Mouse (Mus musculus) heart, embryonic 15.5 days (tissue): Measurements from ENCODE around the gene Gh. TPM values are rescaled to one million over a fixed set of nuclear protein-coding genes. Genes with fewer than 3 reads are reported as not detected.

Experiments
- ATAC-seq: fragments of 200-750 bp; cut with Nextera tagmentation; replicated peaks from 2 replicates; pipeline ENCODE4 v1.8.0; 2017; ENCODE audit warnings: low read depth, moderate TSS enrichment; ENCODE audit not compliant: insufficient number of reproducible peaks, insufficient read depth, low FRiP score
- H3K27ac ChIP-seq: fragments of 300-500 bp; sonication (generic); 2 replicates; pipeline ENCODE4 v1.5.1; 2015; ENCODE audit warnings: mild to moderate bottlenecking, inconsistent platforms
- H3K27me3 ChIP-seq: fragments of 300-500 bp; sonication (generic); 2 replicates; pipeline ENCODE4 v1.6.1; 2015; ENCODE audit warnings: inconsistent platforms
- H3K36me3 ChIP-seq: fragments of 300-500 bp; sonication (generic); 2 replicates; pipeline ENCODE4 v1.6.1; 2015; ENCODE audit warnings: mild to moderate bottlenecking, inconsistent platforms
- H3K4me1 ChIP-seq: fragments of 300-500 bp; sonication (generic); replicated peaks from 2 replicates; pipeline ENCODE4 v1.6.1; 2015; ENCODE audit warnings: inconsistent platforms
- H3K4me2 ChIP-seq: fragments of 300-500 bp; sonication (generic); 2 replicates; pipeline ENCODE4 v1.6.1; 2015; ENCODE audit warnings: inconsistent platforms, mild to moderate bottlenecking, moderate library complexity
- H3K4me3 ChIP-seq: fragments of 300-500 bp; sonication (generic); 2 replicates; pipeline ENCODE4 v1.5.1; 2015; ENCODE audit warnings: mild to moderate bottlenecking, inconsistent platforms
- H3K9ac ChIP-seq: fragments of 300-500 bp; sonication (generic); 2 replicates; pipeline ENCODE4 v1.6.1; 2015; ENCODE audit warnings: mild to moderate bottlenecking, inconsistent platforms
- H3K9me3 ChIP-seq: fragments of 300-500 bp; sonication (generic); replicated peaks from 2 replicates; pipeline ENCODE4 v1.6.1; 2016; ENCODE audit warnings: inconsistent platforms
- WGBS: fragments of 180-500 bp; shearing (Covaris S2); methylation state at CpG from one replicate; pipeline ENCODE4 v1.1.7; 2015; ENCODE audit warnings: mixed read lengths; 5-methylcytosine and 5-hydroxymethylcytosine counted together
- polyA plus RNA-seq: library from polyadenylated mRNA; unstranded; fragments of >200 nt; fragmentation: Nextera tagmentation; extraction: Ambion mirVana; gene quantifications from 2 replicates; pipeline ENCODE4 v1.2.1, GENCODE M21; 2015

The Gh gene
- polyA plus RNA-seq, 1 experiment from 2014 or later = not detected

DNA sequence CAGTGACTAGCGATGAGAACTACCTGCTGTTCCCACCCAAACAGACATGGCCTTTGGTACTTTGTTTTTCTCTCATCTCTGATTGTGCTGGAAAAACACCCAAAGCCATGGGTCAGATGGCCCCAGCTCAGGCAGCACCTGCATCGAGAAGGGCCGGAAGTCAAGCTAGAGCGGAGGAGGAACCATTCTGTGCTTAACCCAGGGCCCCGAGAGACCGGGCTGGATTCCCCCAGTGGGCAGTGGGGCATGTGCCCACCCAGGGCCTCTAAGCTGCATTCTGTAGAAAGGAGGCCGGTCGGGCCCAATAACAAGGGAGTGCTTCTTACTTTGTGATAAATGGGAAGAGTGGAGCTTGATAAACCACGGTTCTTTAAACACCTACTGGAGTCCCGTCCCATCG is 6.5 kb upstream of the Gh start:
- Histone ChIP-seq H3K4me1 (no peaks in the 10 kb centered on the region), H3K27ac (no peak overlapping the region), H3K9ac (no peak overlapping the region), H3K36me3 (no peaks in the 10 kb centered on the region), H3K4me2 (no peak overlapping the region), H3K9me3 (no peaks in the 10 kb centered on the region), H3K4me3 (no peak overlapping the region), H3K27me3 (no peaks in the 10 kb centered on the region)
- WGBS = 74% methylated on average over 11 of the region's 11 CpGs
- no peak for ATAC-seq

DNA sequence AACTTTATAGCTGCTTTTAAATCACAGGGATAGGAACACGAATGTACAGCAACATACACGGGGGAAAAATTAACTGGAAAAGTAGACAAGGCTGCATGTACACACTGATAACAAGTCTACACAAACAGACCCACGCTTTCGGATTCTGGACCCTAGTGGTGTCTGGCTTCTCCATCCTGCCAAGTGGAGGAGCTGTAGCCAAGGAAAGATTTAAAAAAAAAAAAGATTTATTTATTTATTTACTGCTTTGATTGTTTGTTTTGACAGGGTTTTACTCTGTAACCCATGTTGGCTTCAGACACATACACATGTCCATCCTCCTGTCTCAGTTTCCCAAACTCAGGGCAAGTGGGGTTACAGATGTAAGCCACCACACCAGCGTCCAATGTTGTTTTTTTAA is 5.8 kb upstream of the Gh start:
- H3K27ac ChIP-seq = no peak overlapping the region

DNA sequence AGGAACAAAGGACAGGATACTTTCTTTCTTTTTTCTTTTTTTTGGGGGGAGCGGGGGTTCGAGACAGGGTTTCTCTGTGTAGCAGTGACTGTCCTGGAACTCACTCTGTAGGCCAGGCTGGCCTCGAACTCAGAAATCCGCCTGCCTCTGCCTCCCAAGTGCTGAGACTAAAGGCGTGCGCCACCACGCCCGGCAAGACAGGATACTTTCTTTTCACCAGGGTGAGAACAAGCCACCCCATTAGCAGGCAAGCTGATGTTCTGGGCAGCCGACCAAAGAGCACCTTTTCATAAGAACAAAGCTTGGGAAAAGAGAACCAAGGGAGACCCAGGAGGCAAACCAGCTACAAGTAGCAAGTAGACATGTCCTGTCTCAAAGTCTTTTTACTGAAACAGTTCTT is 5.1 kb upstream of the Gh start:
- Histone ChIP-seq H3K4me2 (no peak overlapping the region), H3K9ac (no peak overlapping the region), H3K9me3 (no peaks in the 10 kb centered on the region), H3K27me3 (no peaks in the 10 kb centered on the region), H3K27ac (no peak overlapping the region), H3K36me3 (no peaks in the 10 kb centered on the region), H3K4me3 (no peak overlapping the region), H3K4me1 (no peaks in the 10 kb centered on the region)
- ATAC-seq = no peak
- WGBS = 85% methylated on average over 9 of the region's 9 CpGs

More for the DNA sequence above, 5.8 kb upstream of the Gh start:
- Histone ChIP-seq H3K9me3 (no peaks in the 10 kb centered on the region), H3K27me3 (no peaks in the 10 kb centered on the region), H3K4me2 (no peak overlapping the region), H3K9ac (no peak overlapping the region), H3K4me1 (no peaks in the 10 kb centered on the region), H3K36me3 (no peaks in the 10 kb centered on the region), H3K4me3 (no peak overlapping the region)
- ATAC-seq = no peak
- 50% methylated on average over 5 of the region's 5 CpGs for WGBS

DNA sequence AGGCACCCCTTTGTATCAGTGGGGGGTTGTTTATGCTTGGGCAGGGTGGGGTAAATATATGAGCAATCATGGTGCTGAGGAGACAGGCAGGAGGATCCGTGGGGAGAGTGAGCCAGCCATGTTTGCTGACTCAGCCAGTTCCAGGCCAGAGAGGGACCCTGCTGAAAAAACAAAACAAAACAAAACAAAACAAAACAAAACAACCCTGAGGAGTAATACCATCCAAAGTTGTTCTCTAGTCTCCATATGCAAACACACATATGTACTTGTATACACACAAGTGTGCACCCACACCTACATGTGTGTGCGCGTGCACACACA is 4.4 kb upstream of the Gh start:
- Histone ChIP-seq H3K27ac (no peak overlapping the region), H3K4me2 (no peak overlapping the region), H3K4me3 (no peak overlapping the region), H3K36me3 (no peaks in the 10 kb centered on the region), H3K4me1 (no peaks in the 10 kb centered on the region), H3K9ac (no peak overlapping the region), H3K27me3 (no peaks in the 10 kb centered on the region), H3K9me3 (no peaks in the 10 kb centered on the region)
- 83% methylated on average over 3 of the region's 3 CpGs for WGBS
- ATAC-seq = no peak

DNA sequence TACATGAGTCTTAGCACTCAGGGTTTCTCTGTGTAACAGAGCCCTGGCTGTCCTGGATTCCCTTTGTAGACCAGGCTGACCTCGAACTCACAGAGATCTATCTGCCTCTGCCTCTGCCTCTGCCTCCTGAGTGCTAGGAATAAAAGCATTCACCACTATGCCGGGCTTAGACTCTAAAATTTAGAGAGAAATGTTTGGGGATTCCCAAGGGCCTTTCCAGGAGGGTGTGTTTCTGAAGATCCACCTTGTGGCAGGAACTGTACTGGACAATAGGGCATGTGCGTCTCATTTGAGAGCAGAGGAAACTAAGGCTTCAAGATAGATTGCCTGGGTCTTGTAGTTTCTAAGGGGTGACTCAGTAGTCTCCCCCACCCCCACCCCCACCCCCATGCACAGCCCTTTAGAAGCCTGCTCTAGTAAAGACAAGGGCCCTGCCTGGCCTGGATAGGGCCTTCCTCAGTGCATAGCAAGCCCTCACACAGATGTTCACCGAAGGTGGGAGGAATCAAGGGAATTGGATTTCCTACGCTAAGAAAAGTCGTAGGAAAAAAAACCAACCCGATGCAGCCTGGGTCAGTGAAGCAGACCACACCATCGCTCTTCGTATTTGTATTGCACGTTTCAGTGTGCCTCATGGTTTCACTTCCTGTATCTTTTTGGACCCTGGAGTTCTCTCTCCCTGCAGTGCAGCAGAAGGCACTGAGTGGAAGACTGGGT is 3.8 kb upstream of the Gh start:
- no peak overlapping the region for H3K27ac ChIP-seq
- 75% methylated on average over 10 of the region's 10 CpGs for WGBS
- no peaks in the 10 kb centered on the region for H3K4me1 ChIP-seq
- no peaks in the 10 kb centered on the region for H3K36me3 ChIP-seq
- H3K4me3 ChIP-seq = no peak overlapping the region
- H3K4me2 ChIP-seq = no peak overlapping the region
- no peaks in the 10 kb centered on the region for H3K27me3 ChIP-seq
- no peaks in the 10 kb centered on the region for H3K9me3 ChIP-seq
- no peak overlapping the region for H3K9ac ChIP-seq
- ATAC-seq = no peak

DNA sequence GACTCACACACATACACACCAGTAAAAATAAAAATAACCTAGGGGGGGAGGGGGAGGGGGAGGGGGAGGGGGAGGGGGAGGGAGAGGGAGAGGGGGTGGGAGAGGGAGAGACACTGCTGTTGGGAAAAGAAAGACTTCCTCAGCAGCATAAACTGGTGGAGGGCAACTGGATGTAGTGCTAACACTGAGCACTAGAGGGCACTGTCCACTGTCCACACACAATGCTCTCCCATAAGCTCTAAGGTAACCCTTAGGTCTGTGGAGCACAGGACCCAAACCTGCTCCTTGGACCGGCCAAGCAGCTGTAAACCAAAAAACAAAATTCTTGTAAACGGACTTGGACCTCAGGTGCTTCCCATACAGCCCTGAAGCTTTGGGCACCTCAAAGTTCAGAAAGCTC is 969 bp upstream of the Gh start:
- no peak overlapping the region for H3K4me2 ChIP-seq
- no peaks in the 10 kb centered on the region for H3K9me3 ChIP-seq
- H3K36me3 ChIP-seq = no peaks in the 10 kb centered on the region
- ATAC-seq = no peak
- no peaks in the 10 kb centered on the region for H3K27me3 ChIP-seq
- H3K4me1 ChIP-seq = no peaks in the 10 kb centered on the region
- H3K9ac ChIP-seq = no peak overlapping the region
- 17% methylated on average over 2 of the region's 2 CpGs for WGBS
- no peak overlapping the region for H3K4me3 ChIP-seq
- H3K27ac ChIP-seq = no peak overlapping the region

DNA sequence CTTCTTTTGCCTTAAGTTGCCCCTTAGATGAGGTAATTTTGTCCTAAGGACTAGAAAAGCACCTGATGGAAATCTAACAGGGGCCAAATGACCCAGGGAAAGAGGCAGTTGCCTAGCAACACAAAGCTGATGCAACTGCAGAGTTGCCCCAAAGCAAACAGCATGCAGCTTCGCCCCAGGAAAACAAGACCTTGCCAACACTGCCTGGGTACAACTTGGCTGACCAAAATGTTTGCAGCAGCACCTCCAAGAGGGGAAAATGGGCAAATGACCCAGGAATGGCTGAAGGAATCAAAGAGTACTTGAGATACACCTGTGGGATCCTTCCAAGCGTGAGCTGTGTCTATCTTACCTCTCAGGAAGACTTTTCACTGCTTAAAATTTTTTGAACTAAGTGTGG is 9.8 kb downstream of the Gh start:
- no peaks in the 10 kb centered on the region for H3K36me3 ChIP-seq
- H3K27me3 ChIP-seq = no peaks in the 10 kb centered on the region
- ATAC-seq = no peak
- no peak overlapping the region for H3K4me3 ChIP-seq
- peaks cover 5% of the 10 kb centered on the region; the same call in 1 of the 2 replicates for H3K4me1 ChIP-seq
- H3K4me2 ChIP-seq = no peak overlapping the region
- WGBS = 90% methylated on average over 2 of the region's 2 CpGs
- no peak overlapping the region for H3K9ac ChIP-seq
- no peak overlapping the region for H3K27ac ChIP-seq
- 0 out of 2 replicates have a peak, but pooled peaks cover 3% of the 10 kb centered on the region for H3K9me3 ChIP-seq

DNA sequence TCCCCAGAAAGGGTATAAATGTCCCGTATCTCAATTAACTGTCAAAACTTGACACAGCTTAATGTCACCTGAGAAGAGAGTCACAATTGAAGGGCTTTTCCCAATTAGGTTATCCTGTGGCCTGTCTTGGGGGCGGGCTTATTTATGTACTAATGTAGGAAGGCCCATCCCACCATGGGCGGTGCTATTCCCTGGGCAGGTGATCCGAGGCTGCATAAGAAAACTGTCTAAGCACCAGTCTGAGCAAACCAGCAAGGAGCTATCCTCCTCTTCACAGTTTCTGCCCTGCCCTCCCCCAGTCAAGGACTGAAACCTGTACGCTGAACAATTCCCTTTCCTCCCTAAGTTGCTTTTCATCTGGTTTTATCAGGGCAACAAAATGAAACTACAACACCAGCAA is 11.3 kb downstream of the Gh start:
- no peak for ATAC-seq
- Histone ChIP-seq H3K9ac (no peak overlapping the region), H3K36me3 (no peaks in the 10 kb centered on the region), H3K4me1 (peaks cover 7% of the 10 kb centered on the region; the same call in 1 of the 2 replicates), H3K27me3 (no peaks in the 10 kb centered on the region), H3K27ac (no peak overlapping the region), H3K9me3 (0 out of 2 replicates have a peak, but pooled peaks cover 3% of the 10 kb centered on the region), H3K4me3 (no peak overlapping the region), H3K4me2 (no peak overlapping the region)
- WGBS = 89% methylated on average over 5 of the region's 5 CpGs

DNA sequence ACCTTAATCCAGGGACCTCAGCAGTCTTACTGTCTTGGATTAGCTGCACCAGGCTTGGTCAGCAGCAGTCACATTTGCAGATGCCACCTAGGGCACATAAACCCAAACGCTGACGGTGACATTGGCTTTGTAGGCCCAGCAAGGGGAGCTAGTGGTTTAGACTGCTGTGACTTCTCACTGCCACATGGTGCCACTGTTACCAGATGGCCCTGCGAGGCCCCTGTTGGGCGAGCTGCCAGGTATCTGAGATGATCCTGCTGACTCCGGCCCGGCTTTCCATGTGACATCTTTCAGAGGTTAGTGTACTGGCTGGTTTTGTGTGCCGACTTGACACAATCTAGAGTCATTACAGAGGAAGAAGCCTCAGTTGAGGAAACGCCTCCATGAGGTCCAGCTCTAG is 12.3 kb downstream of the Gh start:
- H3K4me2 ChIP-seq = no peak overlapping the region
- no peak overlapping the region for H3K4me3 ChIP-seq
- WGBS = 27% methylated on average over 8 of the region's 8 CpGs
- no peak overlapping the region for H3K9ac ChIP-seq
- ATAC-seq = peak; percentile 67; the same call in 1 of the 2 replicates
- no peak overlapping the region for H3K27ac ChIP-seq
- H3K36me3 ChIP-seq = no peaks in the 10 kb centered on the region
- H3K9me3 ChIP-seq = 0 out of 2 replicates have a peak, but pooled peaks cover 3% of the 10 kb centered on the region
- no peaks in the 10 kb centered on the region for H3K27me3 ChIP-seq
- H3K4me1 ChIP-seq = peaks cover 7% of the 10 kb centered on the region; the same call in 1 of the 2 replicates

DNA sequence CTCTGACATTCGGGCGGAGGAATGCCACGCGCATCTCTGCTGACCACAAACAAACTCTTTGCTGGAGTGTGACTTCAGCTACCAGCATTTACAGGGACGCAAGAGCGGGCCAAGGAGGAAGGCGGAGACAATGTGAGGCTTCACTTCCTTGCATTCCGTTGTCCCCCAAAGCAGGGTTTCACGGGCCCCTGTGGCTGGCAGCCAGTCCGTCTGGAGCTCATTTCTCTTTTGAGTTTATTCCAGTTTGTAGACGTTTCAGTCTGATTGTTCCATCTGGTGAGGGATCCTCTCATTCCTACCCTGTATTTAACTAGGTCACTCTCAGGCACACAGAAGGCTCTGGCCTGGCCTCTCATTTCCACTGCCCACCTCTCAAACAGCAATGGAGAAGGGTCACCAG is 14.7 kb downstream of the Gh start:
- Histone ChIP-seq H3K4me2 (no peak overlapping the region), H3K4me3 (no peak overlapping the region), H3K27ac (no peak overlapping the region), H3K9ac (no peak overlapping the region), H3K36me3 (no peaks in the 10 kb centered on the region), H3K27me3 (no peaks in the 10 kb centered on the region), H3K4me1 (peaks cover 7% of the 10 kb centered on the region; the same call in 1 of the 2 replicates), H3K9me3 (no peaks in the 10 kb centered on the region)
- no peak for ATAC-seq
- WGBS = 62% methylated on average over 11 of the region's 11 CpGs

DNA sequence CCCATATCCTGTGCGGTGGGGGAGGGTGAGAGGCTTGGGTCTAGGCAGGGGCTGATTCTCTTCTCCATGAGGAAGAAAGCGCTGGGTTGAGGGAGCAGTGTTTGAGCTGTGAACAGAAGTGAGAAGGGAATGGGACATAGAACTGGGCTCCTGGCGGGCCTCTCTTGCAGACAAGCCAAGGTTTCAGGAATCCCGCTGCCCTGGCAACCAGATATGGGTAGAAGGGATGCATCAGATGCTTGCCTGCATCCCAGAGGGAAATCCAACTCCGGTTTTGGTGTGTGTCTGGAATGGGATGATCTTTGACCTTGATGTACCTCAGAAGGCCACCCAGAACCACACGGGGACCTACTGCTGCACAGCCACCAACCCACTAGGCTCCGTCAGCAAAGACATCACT is 15.5 kb downstream of the Gh start:
- Histone ChIP-seq H3K27ac (no peak overlapping the region), H3K9me3 (no peaks in the 10 kb centered on the region), H3K4me1 (peaks cover 7% of the 10 kb centered on the region; the same call in 1 of the 2 replicates), H3K36me3 (no peaks in the 10 kb centered on the region), H3K4me2 (no peak overlapping the region), H3K9ac (no peak overlapping the region), H3K4me3 (no peak overlapping the region), H3K27me3 (no peaks in the 10 kb centered on the region)
- ATAC-seq = no peak
- WGBS = 74% methylated on average over 7 of the region's 7 CpGs

DNA sequence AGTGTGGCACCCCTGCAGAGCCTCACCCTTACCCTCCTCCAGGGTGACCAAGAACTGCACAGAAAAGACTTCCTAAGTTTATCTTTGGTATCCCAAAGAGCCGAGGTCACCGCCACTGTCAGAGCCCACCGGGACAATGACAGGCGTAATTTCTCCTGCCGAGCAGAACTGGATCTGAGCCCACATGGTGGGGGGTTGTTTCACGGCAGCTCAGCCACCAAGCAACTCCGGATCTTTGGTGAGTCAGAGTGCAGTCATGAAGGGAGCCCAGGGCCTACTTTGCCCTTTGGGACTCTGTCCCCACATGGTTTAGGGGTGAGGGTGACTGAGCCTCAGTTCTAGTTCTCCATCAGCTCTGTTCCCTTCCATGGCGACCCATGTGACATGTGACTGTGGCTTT is 17.5 kb downstream of the Gh start:
- no peak overlapping the region for H3K4me2 ChIP-seq
- H3K36me3 ChIP-seq = no peaks in the 10 kb centered on the region
- 49% methylated on average over 8 of the region's 8 CpGs for WGBS
- no peaks in the 10 kb centered on the region for H3K27me3 ChIP-seq
- no peak overlapping the region for H3K27ac ChIP-seq
- no peaks in the 10 kb centered on the region for H3K9me3 ChIP-seq
- no peak overlapping the region for H3K9ac ChIP-seq
- no peak for ATAC-seq
- peaks cover 4% of the 10 kb centered on the region; the same call in 1 of the 2 replicates for H3K4me1 ChIP-seq
- no peak overlapping the region for H3K4me3 ChIP-seq
